ENCODE assay signal across 8 mouse cellular contexts in the genomic region with DNA sequence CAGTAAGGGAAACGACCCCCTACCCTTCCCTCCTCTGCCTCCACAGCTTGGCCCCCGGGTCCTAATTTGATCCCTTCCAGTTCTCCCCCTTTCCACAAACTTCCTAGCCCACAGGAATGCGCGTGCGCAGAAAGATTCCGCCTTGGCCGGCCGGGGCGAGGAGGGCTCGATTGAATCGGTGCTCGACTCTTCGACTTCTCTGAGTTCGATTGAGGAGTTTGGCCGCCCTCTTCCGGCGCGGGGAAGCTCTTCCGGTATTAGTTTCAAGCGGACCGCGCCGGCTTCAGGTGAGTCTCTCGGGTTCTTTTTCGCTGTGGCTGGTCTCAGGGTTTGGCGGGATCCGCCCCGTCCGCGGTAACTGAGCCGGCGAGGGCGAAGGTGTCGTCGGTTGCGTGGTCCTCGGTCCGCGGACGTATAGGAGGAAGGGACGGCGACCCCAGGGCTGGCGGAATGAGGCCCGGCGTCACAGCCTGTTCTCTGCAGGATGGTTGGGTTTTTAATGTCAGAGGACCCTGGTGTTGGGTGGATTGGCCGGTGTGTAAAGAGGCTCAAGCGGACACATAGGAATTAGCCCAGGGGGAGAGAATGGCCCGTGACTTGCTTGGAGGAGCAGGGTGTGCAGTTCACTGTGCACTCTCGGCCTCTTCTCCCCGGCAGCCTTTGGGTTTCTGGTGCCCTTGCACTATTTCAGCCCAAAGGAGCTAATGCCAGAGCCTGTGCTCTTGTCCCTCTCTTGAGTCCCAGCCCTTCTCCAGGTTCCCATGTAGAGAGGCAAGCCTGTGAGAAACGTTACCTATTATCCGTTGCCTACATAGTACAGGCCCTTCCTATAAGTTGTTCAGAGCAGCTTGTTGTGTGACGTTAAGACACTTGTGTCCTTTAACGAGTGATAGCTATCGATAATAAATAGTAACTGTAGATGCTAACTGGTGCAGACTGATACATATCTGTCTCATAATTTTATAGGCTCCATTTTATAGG. TPM values are rescaled to one million over a fixed set of nuclear protein-coding genes. Genes with fewer than 3 reads are reported as not detected.
DNase-seq lines count a peak whose midpoint lies in the region; ATAC-seq and TF ChIP-seq lines count a peak whose summit lies in the region.

Gene Snrpb2 (plus strand): TSS at position 228 of the 981 bp plus-strand sequence.

- peak; percentile 25; the same call in 1 of the 2 replicates for TF ChIP-seq POLR2A in brain, embryonic 14.5 days (IDR thresholded peaks at IDR 0.05; ENCODE audit: borderline replicate concordance, extremely low read depth, insufficient read depth, insufficient read length, poor library complexity, severe bottlenecking)

- no peaks in the 10 kb centered on the region for H3K9me3 ChIP-seq in erythroblast, embryonic 14.5 days (ENCODE audit: control insufficient read depth, low read length)
- H3K9me3 ChIP-seq in heart, embryonic 13.5 days: no peaks in the 10 kb centered on the region
- no peaks in the 10 kb centered on the region for H3K9me3 ChIP-seq in liver, embryonic 12.5 days (replicated peaks)
- no peaks in the 10 kb centered on the region for H3K9me3 ChIP-seq in stomach, embryonic 15.5 days

- H3K4me3 ChIP-seq in C2C12 (ENCODE audit: insufficient read depth, poor library complexity, severe bottlenecking): peak within 1 kb of the TSS; percentile 98
- peak within 1 kb of the TSS; percentile 95 for H3K4me3 ChIP-seq in erythroblast, embryonic 14.5 days (replicated peaks)
- peak within 1 kb of the TSS; percentile 97 for H3K4me3 ChIP-seq in heart, embryonic 13.5 days
- peak within 1 kb of the TSS; percentile 79 for H3K4me3 ChIP-seq in liver, embryonic 12.5 days
- H3K4me3 ChIP-seq in stomach, embryonic 15.5 days (replicated peaks): peak within 1 kb of the TSS; percentile 86

- H3K4me1 ChIP-seq in erythroblast, embryonic 14.5 days (ENCODE audit: control insufficient read depth): peaks cover 10% of the 10 kb centered on the region
- H3K4me1 ChIP-seq in heart, embryonic 13.5 days: peaks cover 7% of the 10 kb centered on the region
- peaks cover 5% of the 10 kb centered on the region; the same call in 1 of the 2 replicates for H3K4me1 ChIP-seq in liver, embryonic 12.5 days
- H3K4me1 ChIP-seq in stomach, embryonic 15.5 days: no peaks in the 10 kb centered on the region

- H3ac ChIP-seq in C2C12 (ENCODE audit: control insufficient read depth, insufficient read length, low read depth): peak within 1 kb of the TSS; percentile 99

- no peaks in the 10 kb centered on the region for H3K27me3 ChIP-seq in C2C12 (ENCODE audit: control insufficient read depth, insufficient read depth, insufficient read length)
- no peaks in the 10 kb centered on the region; the same call in 1 of the 2 replicates for H3K27me3 ChIP-seq in erythroblast, embryonic 14.5 days (ENCODE audit: control insufficient read depth)
- H3K27me3 ChIP-seq in heart, embryonic 13.5 days (replicated peaks): no peaks in the 10 kb centered on the region; the same call in 1 of the 2 replicates
- no peaks in the 10 kb centered on the region; the same call in 1 of the 2 replicates for H3K27me3 ChIP-seq in liver, embryonic 12.5 days (replicated peaks)
- no peaks in the 10 kb centered on the region for H3K27me3 ChIP-seq in stomach, embryonic 15.5 days (replicated peaks)

- no peak for TF ChIP-seq CTCF in C2C12 (IDR thresholded peaks at IDR 0.05; ENCODE audit: control insufficient read depth, insufficient read depth, insufficient read length)
- TF ChIP-seq CTCF in brain, embryonic 14.5 days (IDR thresholded peaks at IDR 0.05; ENCODE audit: borderline replicate concordance, extremely low read depth, insufficient read depth, insufficient read length): peak; percentile 10; the same call in 1 of the 2 replicates

- DNase-seq in brain, embryonic 14.5 days (ENCODE audit: low read depth): peak; percentile 97
- peak; percentile 95 for DNase-seq in kidney, postnatal 10 days
- peak; percentile 66 to 76 for DNase-seq in natural killer cell, adult 2 months (ENCODE audit: low spot score in 2 of 2)

- peaks cover 35% of the 10 kb centered on the region for H3K36me3 ChIP-seq in C2C12 (ENCODE audit: control insufficient read depth, insufficient read depth)
- peaks cover 24% of the 10 kb centered on the region for H3K36me3 ChIP-seq in erythroblast, embryonic 14.5 days (ENCODE audit: control insufficient read depth)
- H3K36me3 ChIP-seq in heart, embryonic 13.5 days: peaks cover 32% of the 10 kb centered on the region
- peaks cover 29% of the 10 kb centered on the region for H3K36me3 ChIP-seq in liver, embryonic 12.5 days
- H3K36me3 ChIP-seq in stomach, embryonic 15.5 days: peaks cover 16% of the 10 kb centered on the region

- peak within 1 kb of the TSS; percentile 95 for H3K4me2 ChIP-seq in heart, embryonic 13.5 days
- H3K4me2 ChIP-seq in liver, embryonic 12.5 days: peak within 1 kb of the TSS; percentile 76
- H3K4me2 ChIP-seq in stomach, embryonic 15.5 days: peak within 1 kb of the TSS; percentile 73

- peaks cover 48% of the 10 kb centered on the region for H3K79me2 ChIP-seq in C2C12 (ENCODE audit: control insufficient read depth, insufficient read depth)

- peak; percentile 66 for ATAC-seq in heart, embryonic 13.5 days (ENCODE audit: extremely low read depth, insufficient number of reproducible peaks, low FRiP score, low TSS enrichment)
- ATAC-seq in liver, embryonic 12.5 days: peak; percentile 94
- peak; percentile 92 for ATAC-seq in stomach, embryonic 15.5 days (ENCODE audit: insufficient read depth, low FRiP score, low read depth)

- H3K27ac ChIP-seq in heart, embryonic 13.5 days (replicated peaks): peak within 1 kb of the TSS; percentile 54; the same call in 1 of the 2 replicates
- H3K27ac ChIP-seq in liver, embryonic 12.5 days: peak within 1 kb of the TSS; percentile 66; the same call in 1 of the 2 replicates
- H3K27ac ChIP-seq in stomach, embryonic 15.5 days: peak within 1 kb of the TSS; percentile 61; the same call in 1 of the 2 replicates

- H3K79me3 ChIP-seq in C2C12 (ENCODE audit: low read depth): peaks cover 26% of the 10 kb centered on the region

- H3K9ac ChIP-seq in heart, embryonic 13.5 days: peak within 1 kb of the TSS; percentile 95
- peak within 1 kb of the TSS; percentile 85 for H3K9ac ChIP-seq in liver, embryonic 12.5 days
- H3K9ac ChIP-seq in stomach, embryonic 15.5 days: peak within 1 kb of the TSS; percentile 71

- WGBS in heart, embryonic 13.5 days: under 1% methylated on average over 55 of the region's 55 CpGs
- under 1% methylated on average over 55 of the region's 55 CpGs for WGBS in liver, embryonic 12.5 days (ENCODE audit: insufficient replicate concordance)
- 1% methylated on average over 55 of the region's 55 CpGs for WGBS in stomach, embryonic 15.5 days

TF ChIP-seq in C2C12, 6 proteins besides CTCF, POLR2A, EP300 and RAD21:
- no peak for TF ChIP-seq CEBPB (IDR thresholded peaks at IDR 0.05; ENCODE audit: low read depth)
- TF ChIP-seq FOSL1 (IDR thresholded peaks at IDR 0.05; ENCODE audit: insufficient read depth, low read length, poor library complexity, severe bottlenecking): no peak
- peak; percentile 40 for TF ChIP-seq MAX (IDR thresholded peaks at IDR 0.05)

RNA-seq across cellular contexts. Expression of gene Snrpb2, which starts in this region (rescaled TPM):
- polyA plus RNA-seq in C2C12 (2012; fragmentation: generic; extraction: Trizol): 35.9 TPM
- polyA plus RNA-seq in brain, embryonic 14.5 days (2012; rRNA removed): 40.8 and 43.1 TPM in 2 replicates
- 0.09 and 0.37 TPM in 2 replicates for polyA plus RNA-seq in erythroblast, embryonic 14.5 days (2012)
- 41.8 and 43.9 TPM in 2 replicates for polyA plus RNA-seq in heart, embryonic 13.5 days (2015; fragmentation: Nextera tagmentation; extraction: Ambion mirVana)
- polyA plus RNA-seq in liver, embryonic 12.5 days (2016; fragmentation: Nextera tagmentation; extraction: Ambion mirVana): 47.8 and 48.7 TPM in 2 replicates
- 67.7 and 73.6 TPM in 2 replicates for polyA plus RNA-seq in stomach, embryonic 15.5 days (2015; fragmentation: Nextera tagmentation; extraction: Ambion mirVana)

Comparison
In these comparisons a context has a peak if more than half of its experiments do, and no peak if none do; other contexts are left out.
1. Peak in every context shown above with its lines: DNase-seq, ATAC-seq, H3K4me3 ChIP-seq and H3K27ac ChIP-seq.
2. RNA of gene Snrpb2 (polyA plus RNA-seq): 67.7 to 73.6 TPM in stomach, embryonic 15.5 days, 47.8 to 48.7 TPM in liver, embryonic 12.5 days, 41.8 to 43.9 TPM in heart, embryonic 13.5 days, 40.8 to 43.1 TPM in brain, embryonic 14.5 days and 35.9 TPM in C2C12 (single experiment); 0.09 to 0.37 TPM in erythroblast, embryonic 14.5 days; every median in the first group is over 10 times any median in the second.